Mouse (Mus musculus) adrenal gland, adult 8-10 months (tissue): ENCODE results near the gene Ccl1. TPM values are rescaled to one million over a fixed set of nuclear protein-coding genes. Genes with fewer than 3 reads are reported as not detected.
A peak's percentile ranks its signal among the peaks of the same experiment; 100 is the strongest.

Source experiments
- DNase-seq: peaks from one replicate; pipeline ENCODE4 v3.0.0; 2022
- total RNA-seq, 4 experiments: library from RNA; stranded (reverse); gene quantifications; 2 replicates each; pipeline ENCODE4 v1.2.4; 2022

Gene Ccl1
- not detected for total RNA-seq

GRCm38 (mm10) chr11:82305590-82305989 lies at the start of gene Ccl1:
Gene Ccl1, minus strand, starts transcription at chr11:82305690.
- DNase-seq: no peak

DNA sequence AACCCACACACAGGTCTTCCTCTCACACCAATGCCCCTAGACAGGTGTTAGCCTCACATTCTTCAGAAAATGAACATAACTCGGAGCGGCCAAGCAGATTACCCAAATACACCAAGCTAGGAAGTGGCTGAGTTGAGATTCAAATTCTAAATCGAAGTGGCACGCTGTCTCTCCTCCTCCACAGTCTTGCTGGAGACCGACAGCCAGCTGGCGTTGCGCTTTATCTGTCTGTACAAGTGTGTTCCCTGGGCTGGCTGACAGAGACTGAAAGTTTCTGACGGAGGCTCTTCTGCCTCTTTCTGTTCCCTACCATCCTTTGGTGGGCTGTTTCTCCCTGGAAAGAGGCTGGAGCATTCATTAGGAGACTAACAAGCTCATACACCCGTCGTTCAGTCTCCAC lies 45.5 kb upstream of the Ccl1 start:
- no peak for DNase-seq

GRCm38 (mm10) chr11:82340900-82341299 lies 35.4 kb upstream of the Ccl1 start:
- no peak for DNase-seq

DNA sequence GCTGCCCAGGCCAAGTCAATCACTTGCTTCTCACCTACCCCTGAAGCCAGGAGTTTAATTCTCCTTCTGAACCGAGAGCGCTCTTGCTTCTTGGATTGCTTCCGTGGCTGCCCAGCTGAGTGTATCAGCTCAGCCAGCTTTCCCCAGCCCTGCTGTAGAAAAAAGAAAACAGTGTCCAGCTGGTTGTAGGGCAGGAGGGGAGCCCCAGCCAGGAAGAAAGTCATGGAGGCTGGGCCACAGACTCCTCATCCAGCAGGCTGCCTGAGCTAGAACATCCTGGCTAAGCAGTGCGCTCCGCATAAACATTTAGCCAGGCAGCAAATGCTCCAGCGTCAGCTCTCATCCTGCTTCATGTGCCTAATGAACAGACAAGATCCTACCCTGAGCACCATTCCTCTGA lies 34.9 kb upstream of the Ccl1 start:
- DNase-seq: no peak

- DNase-seq: peak; percentile 83
Measured at GRCm38 (mm10) chr11:82339921-82340401, 34.5 kb upstream of the Ccl1 start.

DNA sequence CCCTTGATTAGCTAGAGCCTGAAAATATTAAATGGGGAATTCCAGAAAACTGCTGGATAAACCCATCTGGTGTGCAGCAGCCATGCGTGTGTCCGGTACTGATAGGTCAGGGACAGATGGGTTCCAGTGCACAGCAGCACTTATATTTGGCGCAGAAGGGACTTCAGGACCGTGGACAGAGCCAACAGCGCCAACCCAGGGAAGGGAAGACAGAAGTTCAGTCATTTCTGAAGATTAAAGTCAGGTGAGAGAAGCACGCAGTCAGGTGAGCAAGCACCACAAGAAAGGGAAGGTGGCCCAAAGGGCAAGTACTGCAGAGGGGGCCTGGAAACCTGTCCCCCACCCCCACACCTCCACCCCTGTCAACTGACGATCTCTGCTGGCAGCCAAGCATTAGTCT lies 7.7 kb upstream of the Ccl1 start:
- DNase-seq: peak; percentile 1

- DNase-seq: no peak
Measured at GRCm38 (mm10) chr11:82310336-82311045, 5.0 kb upstream of the Ccl1 start.

DNA sequence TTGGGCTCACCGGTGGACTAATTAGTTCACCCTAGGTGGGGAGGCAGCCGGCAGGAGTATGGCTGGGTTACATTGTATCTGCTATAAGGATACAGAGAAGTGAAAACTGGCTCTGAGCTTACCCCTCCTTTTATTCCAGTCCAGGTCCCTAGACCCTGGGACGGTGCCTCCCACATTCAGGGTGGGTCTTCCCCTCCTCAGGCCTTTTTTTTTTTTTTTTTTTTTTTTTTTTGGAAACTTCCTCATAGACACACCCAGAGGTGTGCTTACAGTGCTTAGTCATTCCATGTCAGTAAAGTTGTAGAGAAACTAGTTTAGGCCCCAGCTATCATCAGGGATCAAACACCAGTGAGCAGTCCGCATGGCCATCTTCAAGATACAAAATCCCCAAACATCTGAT lies 7.6 kb downstream of the Ccl1 start:
- DNase-seq: no peak

GRCm38 (mm10) chr11:82290841-82291240 lies 14.6 kb downstream of the Ccl1 start:
- DNase-seq: no peak

DNA sequence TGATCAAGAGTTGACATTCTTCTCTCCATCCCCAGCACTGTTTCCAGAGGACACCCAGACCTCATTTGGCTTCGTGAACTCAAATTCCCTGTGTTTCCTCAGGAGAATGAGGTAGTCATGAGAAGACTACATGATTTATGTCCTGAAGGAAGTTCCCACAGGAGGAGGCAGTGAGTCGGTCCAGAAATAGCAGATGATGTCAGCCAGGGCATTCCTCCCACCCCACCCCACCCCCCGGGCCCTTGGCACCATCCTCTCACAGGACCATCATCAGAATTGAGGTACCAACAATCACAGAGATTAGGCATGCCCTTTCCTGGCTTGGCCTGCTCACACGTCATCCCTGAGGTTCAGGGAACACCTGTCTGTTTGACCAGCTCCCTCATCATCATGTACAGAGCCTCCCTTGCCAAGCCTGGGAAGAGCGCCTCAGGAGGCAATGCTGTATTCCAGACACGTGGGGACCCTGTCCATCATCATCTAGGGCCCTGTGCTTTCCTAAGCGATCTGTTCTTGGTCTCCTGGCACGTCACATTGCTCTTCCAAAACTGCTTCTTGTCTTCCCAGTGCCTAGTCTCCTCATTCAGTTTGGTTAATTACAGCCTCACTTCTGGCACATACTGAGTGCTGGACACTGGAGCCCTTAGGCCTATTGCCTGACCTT lies 31.2 kb downstream of the Ccl1 start:
- DNase-seq: no peak

- DNase-seq: no peak
Measured at GRCm38 (mm10) chr11:82259131-82259530, 46.4 kb downstream of the Ccl1 start.

- peak; percentile 21 for DNase-seq
Measured at GRCm38 (mm10) chr11:82255601-82256000, 49.9 kb downstream of the Ccl1 start.

- no peak for DNase-seq
Measured at GRCm38 (mm10) chr11:82253421-82253820, 52.1 kb downstream of the Ccl1 start.

DNA sequence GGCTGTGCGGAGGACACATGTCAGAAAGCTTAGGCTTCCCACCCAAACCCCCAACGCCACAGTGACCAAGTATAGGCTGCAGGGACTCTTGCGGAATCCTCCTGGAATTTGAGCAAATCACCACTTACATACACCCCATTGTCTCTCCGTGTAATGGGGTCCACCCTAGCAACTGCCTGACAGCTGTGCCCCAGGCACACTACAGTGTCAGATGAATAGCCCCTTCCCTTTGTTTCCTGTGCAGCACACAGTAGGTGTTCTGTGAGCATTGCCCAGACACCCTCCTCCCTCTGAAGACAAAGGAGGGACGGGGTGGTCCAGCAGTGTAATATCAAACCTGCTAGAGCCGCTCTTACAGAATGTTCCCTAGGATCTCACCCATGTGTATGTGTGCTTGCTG lies 54.2 kb downstream of the Ccl1 start:
- DNase-seq: no peak

DNA sequence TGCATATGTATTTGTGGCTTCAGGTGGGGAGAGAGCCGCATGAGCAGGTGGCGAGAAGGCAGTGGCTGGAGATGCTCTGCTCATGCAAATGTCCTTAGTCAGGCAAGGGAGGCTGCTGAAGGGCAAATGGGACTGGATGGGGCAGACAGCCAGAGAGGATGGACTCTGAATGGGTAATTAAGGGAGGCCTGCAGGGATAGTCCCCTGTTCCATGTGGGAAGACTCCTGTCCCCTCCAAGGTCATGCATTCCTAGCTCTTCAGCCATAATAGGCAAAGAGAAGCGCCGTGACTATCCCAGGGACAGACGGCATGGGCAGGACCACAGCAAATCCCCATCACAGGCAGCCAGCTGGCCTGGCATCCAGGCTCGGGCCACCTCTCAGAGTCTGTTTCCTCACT lies 55.5 kb downstream of the Ccl1 start:
- no peak for DNase-seq

DNA sequence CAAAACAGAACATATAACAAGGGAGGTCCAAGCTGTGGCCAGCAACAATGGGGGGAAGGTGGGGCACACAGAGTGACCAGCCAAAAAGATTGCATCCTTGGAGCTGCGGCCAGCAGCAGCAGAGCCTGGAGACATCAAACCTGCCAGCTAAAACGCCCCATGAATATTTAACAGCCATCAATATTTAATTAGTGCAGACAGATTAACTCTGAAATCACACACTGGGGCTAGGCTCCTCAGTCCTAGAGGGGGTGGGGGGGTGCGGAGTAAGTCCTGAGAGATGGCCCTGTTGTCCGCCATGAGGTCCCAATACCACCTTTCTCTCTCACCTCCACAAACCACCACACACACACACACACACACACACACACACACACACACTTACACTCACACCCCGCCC lies 68.1 kb downstream of the Ccl1 start:
- no peak for DNase-seq

DNA sequence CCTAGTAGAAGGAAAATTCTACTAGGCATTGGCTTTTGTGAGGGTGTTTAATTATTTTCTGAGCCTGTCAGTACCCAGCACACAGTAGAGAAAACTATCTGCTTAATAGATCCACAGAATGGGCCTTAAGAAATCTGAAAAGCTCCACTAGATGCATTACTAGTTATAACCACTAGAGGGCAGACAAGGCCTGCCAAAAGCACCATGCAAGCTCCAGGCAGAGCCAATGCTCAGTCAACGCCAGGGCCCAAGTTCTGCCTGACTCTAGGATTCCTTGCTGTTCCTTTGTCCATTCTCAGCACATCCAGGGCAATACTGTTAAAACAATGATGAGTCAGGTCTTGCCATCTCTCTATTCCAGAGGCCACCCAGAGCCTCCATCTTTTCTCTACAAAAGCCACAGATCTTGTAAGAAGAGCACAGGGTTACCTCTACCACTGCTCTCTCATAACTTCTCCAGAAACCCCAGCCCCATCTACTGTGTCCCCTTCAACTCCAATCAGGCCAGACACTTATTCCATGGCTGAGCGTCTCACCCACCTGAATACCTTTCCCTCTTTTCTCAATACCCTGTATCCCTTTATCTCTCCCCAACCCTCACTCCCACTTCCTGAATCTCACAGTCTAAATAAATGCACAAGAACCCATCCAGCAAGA lies 69.8 kb downstream of the Ccl1 start:
- DNase-seq: no peak

- DNase-seq: no peak
Measured at GRCm38 (mm10) chr11:82233991-82234390, 71.5 kb downstream of the Ccl1 start.

DNA sequence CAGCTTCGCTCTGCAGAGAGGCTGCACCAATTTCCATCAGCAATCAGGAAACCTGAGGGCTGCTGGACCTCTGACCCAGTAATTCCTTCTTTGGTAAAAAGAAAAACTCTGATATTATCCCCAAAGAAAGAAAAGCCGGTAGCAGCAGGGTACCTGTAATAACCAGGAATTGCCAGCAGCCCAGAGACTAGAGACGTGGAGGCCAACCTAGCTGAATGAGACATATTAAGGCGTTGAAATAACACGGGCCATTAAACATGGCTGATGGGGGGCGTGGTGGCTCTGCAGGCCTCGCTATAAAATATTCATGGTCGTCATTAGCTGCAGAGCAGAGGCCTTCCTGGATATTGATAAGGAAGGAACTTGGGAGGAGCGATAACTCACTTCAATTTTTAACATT lies 78.5 kb downstream of the Ccl1 start:
- DNase-seq: no peak

- no peak for DNase-seq
Measured at GRCm38 (mm10) chr11:82225936-82226335, 79.6 kb downstream of the Ccl1 start.

DNA sequence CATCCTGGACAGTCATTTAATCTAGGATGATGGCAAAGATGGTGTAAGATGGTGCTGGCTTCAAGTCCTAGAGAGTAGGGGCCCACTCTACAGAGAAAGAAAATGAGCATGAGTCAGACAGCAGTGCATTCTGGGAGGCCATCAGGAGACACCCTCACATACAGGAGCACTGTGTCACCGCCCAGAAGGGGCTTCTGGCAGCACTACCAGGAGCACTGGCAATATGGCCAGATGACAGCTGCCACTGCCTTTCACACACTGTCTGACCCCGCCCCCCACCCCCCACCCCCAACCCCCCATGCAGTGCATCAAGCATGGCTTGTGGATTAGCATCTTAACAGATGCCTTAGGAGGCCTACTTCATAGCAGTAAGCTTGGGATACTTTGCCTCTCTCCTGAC lies 89.0 kb downstream of the Ccl1 start:
- no peak for DNase-seq

DNA sequence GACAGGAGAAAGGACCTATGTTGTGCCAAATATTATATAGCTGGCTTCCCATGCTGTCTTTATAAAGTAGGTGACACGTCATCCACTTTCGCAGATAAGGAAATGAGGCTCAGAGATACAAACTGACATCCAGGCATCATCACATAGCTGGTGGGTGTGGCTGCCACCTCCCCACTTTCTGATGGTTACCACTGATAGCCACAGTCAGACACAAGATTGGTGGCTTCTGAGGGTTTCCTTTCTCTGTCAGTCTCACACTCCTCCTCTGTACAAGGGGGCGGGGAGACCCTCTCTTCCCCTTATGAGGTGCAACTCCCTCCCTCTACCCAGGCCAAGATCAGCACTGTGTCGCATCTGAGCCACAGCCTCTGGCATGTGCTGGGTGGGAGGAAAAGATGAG lies 91.1 kb downstream of the Ccl1 start:
- no peak for DNase-seq

DNA sequence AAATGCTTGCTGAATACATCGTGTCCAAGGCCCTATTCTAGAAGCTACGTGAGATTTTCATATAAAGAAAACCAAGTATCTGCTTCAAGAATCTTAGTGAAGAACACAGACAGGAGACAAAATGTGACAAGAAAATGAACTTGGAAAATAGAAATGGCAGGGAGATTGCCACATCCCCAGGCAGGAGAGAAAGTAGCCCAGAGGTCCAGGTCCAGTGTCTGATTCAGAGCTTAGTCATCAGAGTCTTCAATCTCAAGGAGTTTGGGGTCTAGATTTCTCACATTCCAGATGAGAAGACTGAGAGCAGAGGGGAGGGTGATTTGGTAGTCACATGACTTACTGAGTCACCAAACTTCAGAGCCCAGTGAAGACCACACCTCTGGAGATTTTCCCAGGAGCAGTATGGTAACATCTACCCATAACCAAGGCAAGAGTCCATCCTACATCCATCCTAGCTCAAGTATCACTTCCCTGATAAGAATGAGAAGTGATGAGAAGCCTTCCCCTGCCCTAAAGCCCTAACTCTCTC lies 98.5 kb downstream of the Ccl1 start:
- DNase-seq: no peak

DNA sequence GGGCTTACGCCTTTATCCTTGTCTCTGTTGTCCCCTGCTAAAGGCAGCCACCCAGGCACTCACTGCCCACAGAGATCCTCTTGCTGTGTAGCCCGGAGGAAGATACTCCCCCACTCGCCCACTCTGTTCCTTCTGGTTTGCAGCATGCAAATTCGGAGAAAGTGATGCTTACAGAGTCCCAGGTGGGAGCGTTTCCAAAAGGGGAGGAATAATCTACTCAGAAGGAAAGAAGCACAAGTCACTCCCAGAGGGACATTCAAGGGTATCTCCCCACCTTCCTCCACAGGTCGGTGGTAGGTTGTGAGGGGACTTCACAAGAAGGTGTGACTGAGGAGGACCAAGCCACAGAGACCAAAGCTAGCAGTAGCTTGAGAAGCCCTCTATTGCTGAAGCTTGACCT lies 100.3 kb downstream of the Ccl1 start:
- no peak for DNase-seq
